Mouse (Mus musculus) c-Kit-positive CD71-positive TER-119-positive erythroid progenitor cells, embryonic 14.5 days (primary cell): ENCODE measurements around the gene Spata2.

Source experiments
- DNase-seq: peaks from one replicate; pipeline ENCODE4 v3.0.0-alpha.2; 2013; ENCODE audit warnings: low spot score

Spata2 gene

GRCm38 (mm10) chr2:167492713-167493636 is at the start of gene Spata2:
Spata2 (minus strand) TSS chr2:167492887.
- peak; percentile 86 for DNase-seq

DNA sequence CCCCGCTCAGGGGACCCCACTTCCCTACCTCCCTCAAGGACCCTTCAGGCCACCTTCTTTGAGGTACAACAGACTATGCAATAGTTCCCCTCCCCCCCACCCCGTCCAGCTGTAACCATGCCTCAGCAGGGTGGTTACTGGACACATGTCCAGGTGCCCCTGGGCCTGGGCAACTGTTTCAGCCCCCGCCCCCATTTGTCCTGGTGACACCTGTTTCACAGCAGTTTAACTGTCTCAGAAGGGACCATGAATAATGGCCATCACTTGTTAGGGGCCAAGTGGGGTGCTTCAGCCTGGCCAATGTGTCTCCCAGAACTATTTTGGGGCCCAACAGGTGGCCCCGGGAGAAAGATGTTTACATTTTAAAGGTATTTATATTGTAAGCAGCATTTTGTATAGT is 49.7 kb upstream of the Spata2 start:
- no peak for DNase-seq

GRCm38 (mm10) chr2:167541761-167542160 is 49.1 kb upstream of the Spata2 start:
- no peak for DNase-seq

- DNase-seq: no peak
Measured at GRCm38 (mm10) chr2:167541324-167541723, 48.6 kb upstream of the Spata2 start.

DNA sequence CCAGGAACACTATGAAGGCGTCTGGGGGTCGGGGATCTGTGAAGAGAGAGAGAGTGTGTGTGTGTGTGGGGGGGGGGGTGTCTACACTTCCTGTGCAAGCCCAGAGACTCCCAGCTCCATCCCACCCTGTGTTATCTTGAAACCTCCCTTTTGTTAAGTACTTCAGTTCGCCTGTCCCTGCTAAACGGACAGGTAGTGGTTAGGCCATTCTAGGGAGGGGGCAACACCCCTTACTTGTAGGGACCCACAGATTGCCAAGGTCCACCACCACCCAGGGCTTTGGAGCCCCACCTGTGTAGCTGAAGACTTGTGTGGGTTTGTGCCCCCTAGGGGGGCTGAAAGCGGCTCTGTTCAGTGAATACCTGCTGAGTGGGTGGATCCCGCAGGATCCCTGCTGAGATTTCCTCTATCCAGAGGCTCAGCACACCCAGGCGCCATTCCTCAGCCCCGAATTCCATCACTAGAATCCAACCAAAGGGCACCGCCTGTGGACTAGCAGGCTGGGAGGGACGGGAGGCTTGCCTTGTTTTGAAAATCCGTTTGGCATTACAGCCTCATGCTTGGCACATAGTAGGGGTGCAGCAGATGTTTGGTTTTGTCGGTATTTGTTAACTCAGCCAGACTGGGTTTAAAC is 47.9 kb upstream of the Spata2 start:
- no peak for DNase-seq

DNA sequence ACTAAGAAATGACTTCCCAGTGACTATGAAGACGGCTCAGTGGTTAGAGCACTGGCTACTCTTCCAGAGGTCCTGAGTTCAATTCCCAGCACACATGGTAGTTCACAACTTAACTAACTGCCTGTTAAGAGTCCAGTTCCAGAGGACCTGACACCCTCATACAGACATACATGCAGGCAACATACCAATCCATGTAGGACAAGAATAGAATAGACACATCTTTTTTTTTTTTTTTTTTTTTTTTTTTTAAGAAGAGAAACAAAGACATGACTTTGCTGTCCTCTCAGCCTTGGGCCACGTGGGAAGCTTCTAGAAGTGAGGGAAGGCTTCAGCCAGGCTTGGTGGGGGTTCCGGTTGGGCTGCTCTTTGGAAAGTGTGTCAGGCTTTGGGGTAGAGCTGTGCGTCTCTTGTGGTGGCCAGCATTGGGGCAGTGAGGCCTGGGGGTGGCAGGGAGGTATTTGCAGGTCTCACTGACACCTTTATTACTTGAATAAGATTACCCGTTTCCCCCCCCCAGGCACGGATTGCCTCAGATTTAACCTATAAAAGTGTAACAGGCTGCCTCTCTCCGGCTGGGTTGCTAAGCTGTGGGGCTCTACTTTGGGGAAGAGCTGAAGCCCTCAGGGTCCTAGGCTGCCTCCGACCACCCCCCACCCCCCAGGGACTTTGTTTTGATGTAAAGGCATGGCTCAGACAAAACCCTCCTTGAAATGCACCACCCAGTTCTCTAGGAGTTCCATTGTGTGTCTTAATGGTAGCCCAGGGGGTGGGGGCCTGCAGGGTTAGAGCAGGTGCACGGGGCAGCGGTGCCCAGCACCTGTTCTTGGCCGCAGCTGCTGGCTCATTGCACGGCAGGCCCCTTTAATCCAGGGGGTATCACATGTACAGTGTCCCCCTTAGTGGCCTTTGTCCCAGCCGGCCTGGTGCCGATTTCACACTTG is 47.1 kb upstream of the Spata2 start:
- no peak for DNase-seq

- no peak for DNase-seq
Measured at GRCm38 (mm10) chr2:167538671-167539306, 46.1 kb upstream of the Spata2 start.

DNA sequence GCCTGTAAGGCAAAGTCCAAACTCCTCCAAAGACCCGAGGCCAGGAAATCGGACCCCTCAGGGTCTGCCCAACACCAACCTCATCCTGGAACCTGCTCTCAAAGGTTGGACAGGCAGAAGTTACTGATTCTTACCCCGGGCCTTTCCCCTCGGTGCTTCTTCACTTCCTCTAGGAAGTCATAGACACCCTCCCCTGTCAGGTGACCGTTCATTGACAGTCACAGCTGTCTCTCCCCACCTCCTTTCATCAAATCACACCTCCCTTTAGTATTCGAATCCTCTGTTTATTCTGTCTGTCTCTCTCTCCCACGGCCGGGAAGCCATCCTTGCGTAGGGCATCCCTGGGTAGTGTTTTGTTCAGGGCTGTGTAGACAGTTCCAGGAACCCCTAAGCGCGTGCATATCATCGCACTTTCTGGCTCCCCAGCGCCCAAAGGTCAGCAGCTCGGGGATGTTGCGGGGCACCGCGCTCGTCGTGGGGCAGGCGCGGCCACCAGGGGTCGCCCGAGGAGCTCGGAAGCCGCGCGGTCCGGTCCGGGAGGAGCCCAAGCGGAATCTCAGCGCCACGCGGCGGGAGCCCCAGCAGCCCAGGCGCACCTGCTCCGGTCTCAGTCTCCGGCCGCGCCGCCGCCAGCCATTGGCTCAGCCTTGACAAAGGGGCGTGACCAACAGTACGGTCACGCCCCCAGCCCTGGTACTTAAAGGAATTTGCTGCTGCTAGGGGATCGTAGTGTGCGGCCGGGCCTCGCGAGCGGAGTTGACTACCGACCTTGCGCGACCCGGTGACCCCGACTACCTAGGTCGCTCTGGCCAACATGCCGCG is 45.0 kb upstream of the Spata2 start, which contains the start of gene Snai1:
Gene Snai1, plus strand, starts transcription at position 720 of the 822 bp plus-strand sequence.
- peak; percentile 68 for DNase-seq

GRCm38 (mm10) chr2:167536320-167536945 is 43.7 kb upstream of the Spata2 start:
- DNase-seq: no peak

DNA sequence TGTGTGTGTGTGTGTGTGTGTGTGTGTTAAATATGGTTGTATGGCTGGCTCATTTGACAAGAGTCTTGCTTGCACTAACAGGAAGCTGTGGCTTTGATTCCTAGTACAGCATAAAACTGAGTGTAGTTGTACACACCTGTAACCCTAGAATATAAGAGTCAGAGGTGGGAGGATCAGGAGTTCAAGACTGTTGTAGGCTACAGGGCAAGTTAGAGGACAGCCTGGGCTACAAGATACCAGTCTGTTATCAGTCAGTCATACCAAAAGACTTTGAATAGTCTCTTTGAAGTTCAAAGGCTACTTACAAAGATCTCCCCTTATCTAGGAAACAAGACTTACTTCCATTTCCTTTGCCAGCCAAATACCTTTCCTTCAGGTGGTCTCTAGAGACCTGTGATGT is 41.2 kb upstream of the Spata2 start:
- no peak for DNase-seq

- no peak for DNase-seq
Measured at GRCm38 (mm10) chr2:167532131-167532530, 39.4 kb upstream of the Spata2 start.

DNA sequence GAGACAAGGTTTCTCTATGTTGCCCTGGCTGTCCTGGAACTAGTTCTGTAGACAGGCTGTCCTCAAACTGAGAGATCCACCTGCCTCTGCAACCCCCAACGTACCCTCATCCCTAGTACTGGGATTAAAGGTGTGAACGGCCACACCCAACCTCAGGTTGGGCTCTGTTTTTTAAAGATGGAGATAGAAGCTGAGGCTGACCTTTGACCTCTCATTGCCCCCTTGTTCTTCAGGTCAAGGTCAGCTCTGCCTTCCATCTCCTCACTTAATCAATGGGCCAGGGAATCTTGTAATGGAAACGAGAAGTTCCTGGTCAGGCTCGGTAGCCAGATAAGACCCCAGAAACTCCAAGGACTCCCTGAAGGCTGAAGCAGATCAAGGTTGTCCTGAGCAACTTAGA is 37.8 kb upstream of the Spata2 start:
- no peak for DNase-seq

- DNase-seq: no peak
Measured at GRCm38 (mm10) chr2:167529935-167530513, 37.3 kb upstream of the Spata2 start.

DNA sequence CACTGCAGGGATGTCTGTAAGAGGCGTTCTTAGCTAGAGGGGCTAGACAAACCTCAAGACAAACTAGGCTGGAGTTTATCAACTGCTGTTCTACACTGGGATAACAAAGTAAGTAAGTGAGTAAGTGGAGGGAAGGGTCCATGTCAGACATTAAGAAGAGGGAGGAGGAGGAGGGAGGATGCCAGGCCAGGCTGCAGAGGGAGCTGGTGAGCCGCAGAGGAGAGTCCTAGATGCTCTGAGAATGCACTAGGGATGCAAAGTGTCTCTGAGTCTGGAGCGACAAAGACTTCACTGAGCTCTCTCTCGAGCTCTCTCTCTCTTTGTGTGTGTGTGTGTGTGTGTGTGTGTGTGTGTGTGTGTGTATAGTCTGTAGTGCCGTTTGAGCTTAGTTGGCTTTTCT is 35.6 kb upstream of the Spata2 start:
- DNase-seq: no peak

- no peak for DNase-seq
Measured at GRCm38 (mm10) chr2:167519606-167520252, 27.0 kb upstream of the Spata2 start.

- no peak for DNase-seq
Measured at GRCm38 (mm10) chr2:167515688-167516087, 23.0 kb upstream of the Spata2 start.

GRCm38 (mm10) chr2:167514641-167515040 is 22.0 kb upstream of the Spata2 start:
- DNase-seq: no peak

- no peak for DNase-seq
Measured at GRCm38 (mm10) chr2:167512970-167513369, 20.3 kb upstream of the Spata2 start.

- DNase-seq: no peak
Measured at GRCm38 (mm10) chr2:167512365-167512764, 19.7 kb upstream of the Spata2 start.
